Mouse (Mus musculus) urinary bladder, postnatal 14 days (tissue): ENCODE measurements around the gene Cmpk2.
"Not testable (repeated sequence)": the region's sequence is repeated elsewhere in the genome, so short reads cannot be mapped to it uniquely, and the experiment has no call there.

Experiments used
- DNase-seq: peaks from one replicate; pipeline ENCODE4 v3.0.0; 2021; ENCODE audit warnings: low spot score

Cmpk2 gene

GRCm38 (mm10) chr12:26478196-26479004 lies 9.4 kb downstream of the Cmpk2 start:
- peak; percentile 18 for DNase-seq

- not testable (repeated sequence) for DNase-seq
Observed at GRCm38 (mm10) chr12:26485738-26486580, 17.0 kb downstream of the Cmpk2 start.

- no peak for DNase-seq
Observed at GRCm38 (mm10) chr12:26487874-26488616, 19.0 kb downstream of the Cmpk2 start.

GRCm38 (mm10) chr12:26488617-26489274 lies 19.7 kb downstream of the Cmpk2 start:
- DNase-seq, result no peak

- no peak for DNase-seq
Observed at GRCm38 (mm10) chr12:26489942-26490341, 20.9 kb downstream of the Cmpk2 start.

GRCm38 (mm10) chr12:26501042-26501441 lies 32.0 kb downstream of the Cmpk2 start:
- DNase-seq, result no peak

- no peak for DNase-seq
Observed at GRCm38 (mm10) chr12:26510971-26511370, 42.0 kb downstream of the Cmpk2 start.

- DNase-seq, result no peak
Observed at GRCm38 (mm10) chr12:26518206-26518605, 49.2 kb downstream of the Cmpk2 start.

GRCm38 (mm10) chr12:26524943-26525697 lies 56.1 kb downstream of the Cmpk2 start:
- DNase-seq, result peak; percentile 43

- no peak for DNase-seq
Observed at GRCm38 (mm10) chr12:26525698-26526026, 56.7 kb downstream of the Cmpk2 start.
